ENCODE assay signal across 25 mouse cellular contexts in the genomic region with DNA sequence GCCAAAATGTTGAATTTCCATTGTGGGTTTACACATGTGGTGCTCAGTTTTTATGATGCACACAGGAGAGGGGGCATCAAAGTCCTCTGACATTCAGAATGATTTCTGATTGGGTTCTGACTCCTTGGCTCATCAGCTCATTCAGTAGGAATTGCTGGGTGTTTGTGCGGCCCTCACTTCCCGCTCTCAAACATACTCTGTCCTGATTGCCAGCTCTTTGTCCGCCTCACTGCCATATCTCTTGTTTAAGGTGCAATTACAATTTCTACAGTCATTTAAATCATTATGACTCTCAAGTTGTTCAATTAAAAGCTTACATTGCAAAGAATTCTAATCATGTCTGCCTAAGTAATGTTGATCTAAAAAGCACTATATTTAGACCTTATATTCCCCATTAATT.
"Had no signal": no experiment of that assay in that cellular context is flagged by ENCODE, and none has a peak within 500 bp of the region (broad histone marks: within the 10 kb centered on the region; RNA-seq: fewer than 3 reads in every experiment).

No protein-coding gene starts in this region.

- H3K9me3 ChIP-seq: heart, embryonic 13.5 days; heart, embryonic 15.5 days; hindbrain, embryonic 12.5 days; intestine, embryonic 15.5 days; limb, embryonic 15.5 days; liver, embryonic 12.5 days had no signal

- H3K9ac ChIP-seq: heart, embryonic 13.5 days; heart, embryonic 15.5 days; hindbrain, embryonic 12.5 days; hindbrain, embryonic 14.5 days; intestine, embryonic 15.5 days; limb, embryonic 15.5 days; liver, embryonic 12.5 days; liver, embryonic 14.5 days had no signal

- H3K4me1 ChIP-seq: hindbrain, embryonic 12.5 days; liver, embryonic 12.5 days had no signal

- H3K36me3 ChIP-seq: heart, embryonic 13.5 days; heart, embryonic 15.5 days; hindbrain, embryonic 12.5 days; intestine, embryonic 15.5 days; limb, embryonic 15.5 days; liver, embryonic 12.5 days had no signal

- H3K27ac ChIP-seq: heart, adult 2 months; heart, embryonic 13.5 days; heart, embryonic 15.5 days; hindbrain, embryonic 12.5 days; hindbrain, embryonic 14.5 days; intestine, embryonic 15.5 days; layer of hippocampus, adult 2 months; left cerebral cortex, adult 2 months; liver, embryonic 12.5 days; liver, embryonic 14.5 days had no signal

- DNase-seq: gastrocnemius, postnatal 14 days; gastrocnemius, postnatal 36 days; heart, adult 11 months; heart, adult 2 months; heart, postnatal 14 days; heart, postnatal 36 days; kidney, adult 18-20 months; kidney, adult 8-10 months; kidney, postnatal 10 days; kidney, postnatal 25 days; kidney, postnatal 4 days had no signal

- H3K4me3 ChIP-seq: heart, adult 2 months; heart, embryonic 13.5 days; heart, embryonic 15.5 days; hindbrain, embryonic 12.5 days; intestine, embryonic 15.5 days; layer of hippocampus, adult 2 months; left cerebral cortex, adult 2 months; limb, embryonic 15.5 days; liver, embryonic 12.5 days had no signal

- ATAC-seq: hindbrain, embryonic 16.5 days; inflammation-experienced regulatory T-cells, adult 6 months; intestine, embryonic 15.5 days; intestine, postnatal 0 days; liver, embryonic 12.5 days had no signal

- H3K4me2 ChIP-seq: heart, embryonic 11.5 days; heart, embryonic 13.5 days; heart, embryonic 15.5 days; hindbrain, embryonic 12.5 days; hindbrain, embryonic 14.5 days; intestine, embryonic 15.5 days; limb, embryonic 15.5 days; liver, embryonic 12.5 days had no signal

- H3K27me3 ChIP-seq: heart, embryonic 13.5 days; heart, embryonic 15.5 days; hindbrain, embryonic 12.5 days; intestine, embryonic 15.5 days; limb, embryonic 15.5 days; liver, embryonic 12.5 days had no signal
